Mouse (Mus musculus) brain, embryonic 14.5 days (tissue): ENCODE measurements at regions not wholly inside any gene's neighbourhood (a gene's known extent, or its start where the extent isn't known, plus 50 kb on each side); places are given as distances from the start of the nearest gene placed in this dataset.

Source experiments
- DNase-seq: peaks from one replicate; pipeline ENCODE4 v3.0.0-alpha.2; 2011; ENCODE audit warnings: low read depth
- CTCF ChIP-seq: fragments of 200-500 bp; IDR thresholded peaks from 2 replicates; pipeline ENCODE4 v1.5.1; 2012; ENCODE audit warnings: inconsistent platforms, mild to moderate bottlenecking, moderate library complexity, borderline replicate concordance; ENCODE audit not compliant: insufficient read depth, insufficient read length; ENCODE audit errors: extremely low read depth
- POLR2A ChIP-seq: fragments of 200-500 bp; IDR thresholded peaks from 2 replicates; pipeline ENCODE4 v1.6.1; 2012; ENCODE audit warnings: mild to moderate bottlenecking, inconsistent platforms, borderline replicate concordance; ENCODE audit not compliant: poor library complexity, insufficient read depth, insufficient read length, severe bottlenecking; ENCODE audit errors: extremely low read depth

GRCm38 (mm10) chr15:67301024-67301423 is 800.3 kb upstream of the Lrrc6 start:
- no peak for DNase-seq
- TF ChIP-seq POLR2A: no peak
- no peak for TF ChIP-seq CTCF

- TF ChIP-seq POLR2A (no peak), CTCF (no peak)
- no peak for DNase-seq
Measured at GRCm38 (mm10) chr15:67294797-67295196, 794.1 kb upstream of the Lrrc6 start.

GRCm38 (mm10) chr15:67289749-67290148 is 789.0 kb upstream of the Lrrc6 start:
- TF ChIP-seq CTCF: no peak
- no peak for TF ChIP-seq POLR2A
- DNase-seq: no peak

- no peak for DNase-seq
- TF ChIP-seq CTCF (no peak), POLR2A (no peak)
Measured at GRCm38 (mm10) chr15:67284941-67285340, 784.2 kb upstream of the Lrrc6 start.

- DNase-seq: no peak
- no peak for TF ChIP-seq CTCF
- no peak for TF ChIP-seq POLR2A
Measured at GRCm38 (mm10) chr15:67283275-67283972, 782.7 kb upstream of the Lrrc6 start.

- no peak for DNase-seq
- TF ChIP-seq CTCF (no peak), POLR2A (no peak)
Measured at GRCm38 (mm10) chr15:67278869-67279268, 778.2 kb upstream of the Lrrc6 start.

- TF ChIP-seq POLR2A (no peak), CTCF (no peak)
- DNase-seq: no peak
Measured at GRCm38 (mm10) chr15:67275058-67275457, 774.3 kb upstream of the Lrrc6 start.

GRCm38 (mm10) chr15:67272397-67272796 is 771.7 kb upstream of the Lrrc6 start:
- DNase-seq: no peak
- TF ChIP-seq POLR2A: no peak
- TF ChIP-seq CTCF: no peak

- TF ChIP-seq CTCF: no peak
- TF ChIP-seq POLR2A: no peak
Measured at GRCm38 (mm10) chr15:67263723-67264122, 763.0 kb upstream of the Lrrc6 start.

GRCm38 (mm10) chr15:67263313-67263712 is 762.6 kb upstream of the Lrrc6 start:
- DNase-seq: no peak

More at GRCm38 (mm10) chr15:67263723-67264122, 763.0 kb upstream of the Lrrc6 start:
- no peak for DNase-seq

GRCm38 (mm10) chr15:67262269-67262668 is 761.6 kb upstream of the Lrrc6 start:
- DNase-seq: no peak
- TF ChIP-seq POLR2A (no peak), CTCF (no peak)

More at GRCm38 (mm10) chr15:67263313-67263712, 762.6 kb upstream of the Lrrc6 start:
- TF ChIP-seq POLR2A (no peak), CTCF (no peak)

- DNase-seq: no peak
- no peak for TF ChIP-seq CTCF
- no peak for TF ChIP-seq POLR2A
Measured at GRCm38 (mm10) chr15:67260666-67261065, 760.0 kb upstream of the Lrrc6 start.

- DNase-seq: peak; percentile 78
- TF ChIP-seq POLR2A (no peak), CTCF (no peak)
Measured at GRCm38 (mm10) chr15:67249147-67249546, 748.4 kb upstream of the Lrrc6 start.
